Mouse (Mus musculus): ENCODE data around the gene Gm5797.
"Not testable (repeated sequence)": the region's sequence is repeated elsewhere in the genome, so short reads cannot be mapped to it uniquely, and the experiment has no call there.

Gm5797 gene

GRCm38 (mm10) chr14:7332295-7332694 lies at the start of gene Gm5797:
Gene Gm5797 (minus strand): TSS chr14:7332395.
- DNase-seq = not testable (repeated sequence)

GRCm38 (mm10) chr14:7365034-7365433 lies 32.8 kb upstream of the Gm5797 start, which contains the start of gene Gm8374:
Gene Gm8374 (minus strand): TSS chr14:7365134.
- DNase-seq = not testable (repeated sequence)

GRCm38 (mm10) chr14:7315093-7315492 lies 17.1 kb downstream of the Gm5797 start:
- DNase-seq = peak; percentile 15 to 23

- DNase-seq = peak; percentile 2
Observed at GRCm38 (mm10) chr14:7314661-7315060, 17.5 kb downstream of the Gm5797 start, which contains the start of gene Gm3739. Gene Gm3739 (minus strand): TSS chr14:7315049.
